Mouse (Mus musculus): Measurements from ENCODE around the gene Aatf.

Aatf gene

DNA sequence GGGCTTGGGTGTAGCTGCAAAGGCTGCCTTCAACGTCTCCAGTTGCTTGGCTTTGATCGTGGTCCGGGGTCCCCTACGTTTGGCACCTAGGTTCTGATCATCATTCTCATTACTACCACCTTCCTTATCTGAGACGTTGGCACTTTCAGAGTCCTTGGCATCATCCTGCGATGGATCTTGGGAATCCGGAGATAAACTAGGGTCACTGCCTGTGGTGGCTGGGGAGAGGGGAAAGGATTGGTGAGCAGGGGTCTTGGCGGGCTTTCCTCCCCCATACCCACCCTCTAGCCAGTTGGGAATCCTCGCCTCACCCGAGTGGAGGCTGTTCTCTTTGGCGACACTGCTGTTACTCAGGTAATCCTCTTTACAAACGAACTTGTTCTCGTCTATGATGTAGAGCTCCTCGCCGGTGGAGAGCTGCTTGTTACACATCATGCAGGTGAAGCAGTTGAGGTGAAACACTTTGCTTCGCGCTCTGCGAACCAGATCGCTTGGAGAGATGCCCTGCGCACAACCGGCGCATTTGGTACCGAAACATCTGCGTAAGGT, 8.5 kb upstream of the Aatf start:
- DNase-seq (ENCODE audit: low spot score) = no peak

DNA sequence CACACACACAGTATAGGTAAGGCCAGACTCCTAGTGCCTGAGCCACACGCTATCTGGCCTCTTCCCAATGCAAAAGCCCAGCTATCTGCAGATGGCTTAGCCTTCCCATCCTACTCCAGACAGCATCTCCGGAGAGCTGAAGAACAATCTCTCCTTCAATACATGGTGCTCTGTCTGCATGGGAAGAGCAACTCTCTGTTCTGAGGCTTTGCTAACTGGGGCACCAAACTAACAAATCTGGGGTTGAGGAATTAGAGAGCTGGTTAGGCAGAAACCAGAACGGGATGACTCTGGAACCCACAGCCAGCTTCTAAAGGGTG, 7.7 kb upstream of the Aatf start:
- no peak for DNase-seq (ENCODE audit: low spot score)

DNA sequence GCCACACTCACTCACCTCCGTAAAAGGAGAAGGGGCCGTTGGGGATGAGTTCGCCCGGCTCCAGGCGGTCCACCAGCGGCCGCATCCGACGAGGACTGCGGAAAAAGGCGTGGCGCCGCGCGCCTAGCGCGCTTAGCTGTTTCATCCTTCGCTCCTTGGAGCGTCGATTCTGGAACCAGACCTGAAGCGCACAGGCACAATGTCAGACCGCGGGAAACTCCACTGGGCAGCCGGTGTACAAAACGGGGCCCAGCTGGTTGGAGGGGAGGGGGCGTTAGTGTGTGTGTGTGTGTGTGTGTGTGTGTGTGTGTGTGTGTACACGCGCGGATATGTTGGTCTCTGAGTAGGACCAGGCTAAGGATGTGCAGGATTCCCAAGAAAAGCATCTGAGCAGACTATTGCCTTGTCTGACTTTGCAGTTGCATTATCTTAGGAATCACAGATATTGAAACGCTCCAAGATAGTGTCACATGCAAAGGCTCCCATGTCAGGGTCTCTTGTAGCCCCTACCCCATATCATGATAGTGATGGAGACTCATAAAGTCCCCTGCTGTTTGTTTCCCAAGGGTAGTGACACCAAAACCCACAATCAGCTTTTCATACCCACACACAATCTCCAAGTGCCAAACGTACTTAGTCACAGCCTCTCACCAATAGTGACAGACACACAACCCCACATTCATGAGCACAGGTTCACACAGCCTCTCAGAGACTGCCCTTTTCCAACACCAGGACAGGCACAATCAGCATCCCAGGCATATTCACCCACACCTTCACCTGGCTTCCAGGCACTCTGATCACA, 7.1 kb upstream of the Aatf start:
- no peak for DNase-seq (ENCODE audit: low spot score)

DNA sequence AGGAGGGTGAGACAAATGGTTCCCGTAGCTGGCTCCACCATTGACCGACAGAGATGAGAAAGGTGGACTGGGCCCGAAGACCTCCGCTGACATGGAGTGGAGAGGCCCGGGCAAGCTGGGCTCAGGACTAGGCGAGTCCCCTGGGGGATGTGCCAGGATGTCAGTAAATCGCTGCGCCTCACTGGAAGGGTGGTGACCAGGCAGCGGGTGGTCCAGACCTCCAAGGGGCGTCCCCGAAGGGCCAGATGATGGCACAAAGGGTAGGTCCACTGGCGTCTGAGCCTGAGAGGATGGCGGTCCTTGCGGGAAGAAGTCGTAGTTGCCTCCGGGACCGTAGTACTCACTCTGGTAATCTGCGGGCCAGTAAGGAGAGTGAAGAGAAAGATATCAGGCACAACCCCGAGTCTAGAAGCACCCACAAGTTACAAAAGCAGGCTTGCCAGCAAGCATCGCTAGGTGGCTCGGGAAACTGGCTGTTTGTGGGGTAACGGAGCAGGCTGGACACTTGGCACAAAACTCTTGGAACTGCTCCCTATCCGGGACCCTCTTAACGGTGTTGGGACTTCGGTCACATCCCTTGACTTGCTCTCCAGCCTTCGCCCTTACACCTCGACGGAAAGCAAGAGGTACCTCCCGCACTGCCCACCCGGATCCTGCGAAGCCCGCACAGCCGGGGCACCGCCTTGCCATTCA, 6.4 kb upstream of the Aatf start:
- DNase-seq (ENCODE audit: low spot score) = no peak

DNA sequence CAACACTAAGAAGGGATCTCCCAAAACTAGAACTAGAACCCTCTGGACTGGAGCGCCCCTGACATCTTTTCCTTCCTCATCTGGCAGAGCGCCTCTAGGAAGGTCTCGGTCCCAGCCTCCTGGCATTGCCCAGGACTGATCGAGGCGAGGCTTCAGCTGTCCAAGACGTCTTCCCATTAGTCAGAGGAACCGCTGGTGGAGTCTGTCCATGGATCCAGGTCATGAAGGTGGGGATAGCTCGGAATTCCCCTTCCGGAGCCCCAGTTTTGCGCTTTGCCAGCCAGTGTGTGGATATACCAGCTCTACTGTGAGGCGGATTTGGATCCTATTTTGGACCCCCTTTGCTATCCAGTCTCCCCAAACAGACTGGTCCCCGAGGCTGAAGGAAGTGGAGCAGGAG, 5.7 kb upstream of the Aatf start:
- no peak for DNase-seq (ENCODE audit: low spot score)

DNA sequence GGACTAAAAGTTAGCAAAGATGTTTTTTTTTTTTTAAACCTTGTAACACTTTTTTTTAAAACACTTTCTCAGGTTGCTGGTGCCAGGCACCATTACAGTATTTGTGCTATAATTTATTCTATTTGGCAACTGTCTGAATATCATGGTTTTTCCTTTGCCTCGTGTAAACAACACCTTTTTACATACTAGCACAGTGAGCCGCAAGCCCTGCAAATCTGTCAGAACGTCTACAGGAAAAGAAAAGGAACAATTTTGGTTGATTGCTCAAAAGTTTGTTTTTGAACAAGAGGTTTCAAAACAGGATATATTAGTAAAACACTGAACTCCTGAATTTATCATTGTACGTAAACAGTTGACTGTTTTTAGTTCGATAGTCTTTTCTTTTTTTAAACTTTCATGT, 4.9 kb upstream of the Aatf start:
- DNase-seq (ENCODE audit: low spot score) = no peak

DNA sequence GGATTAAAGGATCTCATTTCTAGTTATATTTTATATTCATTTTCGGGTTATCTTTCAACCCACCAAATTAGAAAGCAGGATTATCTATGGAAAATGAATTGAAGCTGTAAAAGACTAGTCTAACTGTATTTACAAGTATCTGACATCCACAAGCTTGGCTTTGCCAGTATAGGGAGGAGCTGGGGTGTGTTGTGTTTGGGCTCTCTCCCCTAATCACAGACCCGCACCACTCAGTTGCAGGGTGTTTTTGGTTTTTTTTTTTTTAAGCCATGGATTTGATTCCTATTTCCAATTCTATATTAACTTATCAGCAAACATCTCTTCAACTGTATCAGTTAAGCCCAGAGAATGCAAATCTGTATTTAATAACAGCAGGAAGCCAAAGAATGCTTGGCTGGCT, 4.1 kb upstream of the Aatf start:
- DNase-seq (ENCODE audit: low spot score) = no peak

DNA sequence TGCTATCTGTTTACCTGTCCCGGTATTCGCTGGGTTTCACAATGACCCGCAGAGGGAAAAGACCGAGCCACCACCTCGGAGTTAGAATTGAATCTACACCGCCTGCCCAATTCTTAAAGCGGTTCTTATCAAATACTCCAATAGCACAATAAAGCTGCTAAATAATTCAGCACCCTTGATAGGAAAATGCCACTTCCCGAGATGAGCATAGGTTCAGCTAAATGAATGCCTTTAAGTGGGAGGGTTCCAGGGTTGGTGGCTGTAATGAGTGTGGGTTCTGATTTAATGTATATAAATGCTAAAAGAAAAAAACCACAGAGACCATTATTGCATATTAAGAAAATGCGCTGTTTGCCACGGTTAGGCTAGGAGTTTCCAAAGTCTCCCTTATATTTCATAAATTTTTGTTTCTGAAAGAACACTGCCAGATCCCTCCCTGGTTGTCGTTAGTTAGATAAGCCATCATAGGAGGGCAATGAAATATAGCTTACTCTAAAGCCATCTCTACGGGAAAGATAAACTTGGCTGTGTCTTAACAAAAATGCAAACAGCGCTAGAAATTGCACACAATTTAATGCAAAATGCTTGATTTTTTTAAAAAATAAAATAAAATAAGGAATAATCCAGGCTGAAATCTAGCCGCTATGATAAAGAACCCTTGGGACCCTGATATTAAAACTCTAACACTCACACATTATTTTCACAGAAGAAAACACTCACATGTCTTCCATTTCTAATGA, 3.3 kb upstream of the Aatf start:
- no peak for DNase-seq (ENCODE audit: low spot score)

DNA sequence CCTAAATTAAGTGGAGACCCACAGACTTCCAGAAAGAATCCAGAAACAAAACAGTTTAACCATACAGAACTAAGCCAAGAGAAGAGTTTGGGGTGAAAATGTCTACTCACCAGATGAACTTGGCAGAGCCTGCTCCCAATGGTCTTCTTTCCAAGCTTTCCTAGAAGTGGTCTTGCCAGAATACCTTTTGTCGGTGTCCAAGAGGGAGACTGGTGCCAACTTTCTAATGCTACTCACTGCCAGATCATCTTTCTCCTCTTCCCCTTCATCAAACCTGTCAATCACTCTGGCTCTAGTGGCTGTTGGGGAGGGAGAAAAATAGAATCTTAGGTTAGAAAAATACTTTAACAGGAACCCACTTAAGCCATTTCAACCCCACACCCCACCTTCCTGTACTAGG, 1.3 kb downstream of the Aatf start:
- DNase-seq (ENCODE audit: low spot score) = no peak

DNA sequence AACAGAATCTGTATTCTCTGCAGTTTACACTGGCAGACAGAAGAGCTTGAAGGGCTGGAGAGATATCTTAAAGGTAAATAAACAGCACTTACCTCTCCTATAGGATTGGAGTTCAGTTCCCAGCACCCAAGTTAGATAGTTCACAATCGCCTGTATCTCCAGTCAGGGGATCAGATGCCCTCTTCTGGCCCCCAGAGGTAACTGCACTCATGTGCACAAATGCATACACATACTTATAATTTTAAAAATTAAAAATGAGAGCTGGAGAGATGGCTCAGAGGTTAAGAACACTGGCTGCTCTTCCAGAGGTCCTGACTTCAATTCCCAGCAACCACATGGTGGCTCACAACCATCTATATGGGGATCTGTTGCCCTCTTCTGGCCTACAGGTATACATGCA, 9.0 kb downstream of the Aatf start:
- DNase-seq (ENCODE audit: low spot score) = no peak

DNA sequence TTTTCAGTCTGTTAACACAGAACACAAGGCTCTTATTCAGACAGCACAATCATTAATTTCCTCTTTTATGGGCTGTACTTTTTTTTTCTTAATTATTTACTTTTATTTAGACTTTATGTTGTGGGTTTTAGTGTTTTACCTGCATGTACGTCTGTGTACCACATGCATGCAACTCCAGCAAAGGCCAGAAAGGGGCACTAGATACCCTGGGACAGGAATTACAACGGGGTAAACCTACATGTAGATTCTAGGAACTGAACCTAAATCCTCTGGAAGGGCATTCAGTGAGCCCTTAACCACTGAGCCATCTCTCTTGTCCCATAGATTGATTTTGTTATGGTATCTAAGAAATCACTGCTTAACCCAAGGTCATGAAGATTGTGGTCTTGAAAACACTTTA, 15.4 kb downstream of the Aatf start:
- DNase-seq (ENCODE audit: low spot score) = peak; percentile 21

DNA sequence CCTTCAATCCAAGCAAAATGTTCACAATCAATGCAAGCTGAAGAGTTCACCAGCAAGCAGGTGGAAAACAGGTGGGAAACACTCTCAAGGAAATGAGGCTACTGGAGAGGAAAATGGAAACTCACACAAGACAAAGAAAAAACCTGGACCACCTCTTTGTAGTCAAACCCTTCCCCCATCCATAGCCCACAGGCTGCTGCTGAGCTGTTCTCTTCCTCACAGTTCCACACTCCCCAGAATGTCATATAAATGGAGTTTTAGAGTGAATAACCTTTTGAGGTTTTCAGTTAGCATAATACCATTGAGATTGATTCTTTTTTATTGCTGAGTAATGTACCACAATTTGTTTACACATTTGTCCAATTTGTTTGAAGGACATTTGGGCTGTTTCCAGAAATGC, 16.4 kb downstream of the Aatf start:
- no peak for DNase-seq (ENCODE audit: low spot score)

DNA sequence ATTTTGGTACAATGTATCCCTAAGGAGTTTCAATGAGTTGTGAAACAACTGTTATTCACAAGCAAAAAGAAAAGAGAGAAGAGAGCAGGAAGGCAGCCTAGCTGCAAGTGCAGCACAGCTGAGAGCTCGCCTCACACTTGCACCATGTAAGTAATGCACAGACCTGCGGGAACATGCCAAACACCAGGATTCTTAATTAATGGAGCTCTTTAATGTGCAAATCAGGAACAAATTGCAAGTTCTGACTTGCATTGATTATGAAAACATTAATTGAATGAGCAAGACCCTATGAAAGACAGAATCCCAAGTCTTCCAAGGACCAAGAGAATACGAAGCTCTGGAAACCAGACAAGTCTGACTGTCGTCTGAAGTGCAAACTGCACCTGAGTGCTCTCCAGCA, 17.5 kb downstream of the Aatf start:
- DNase-seq (ENCODE audit: low spot score) = no peak

DNA sequence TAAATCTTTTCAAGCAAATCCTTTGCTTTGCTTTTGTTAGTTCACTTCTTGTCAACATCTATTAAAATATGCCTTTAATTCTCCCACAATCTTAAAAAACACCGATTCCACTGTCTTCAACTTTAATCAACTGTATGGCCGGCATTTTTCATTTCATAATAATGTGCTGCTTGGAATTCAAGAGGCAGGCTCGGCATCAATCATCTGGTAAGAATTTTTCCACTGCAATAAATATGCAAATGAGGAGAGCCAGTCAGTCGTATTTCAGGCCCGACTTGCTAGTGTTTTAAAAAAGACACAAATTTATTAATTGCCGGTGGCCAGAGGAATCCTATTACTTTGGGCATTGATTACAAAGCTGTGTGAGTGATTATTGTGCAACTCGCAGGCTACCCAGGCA, 31.7 kb downstream of the Aatf start:
- DNase-seq (ENCODE audit: low spot score) = no peak

DNA sequence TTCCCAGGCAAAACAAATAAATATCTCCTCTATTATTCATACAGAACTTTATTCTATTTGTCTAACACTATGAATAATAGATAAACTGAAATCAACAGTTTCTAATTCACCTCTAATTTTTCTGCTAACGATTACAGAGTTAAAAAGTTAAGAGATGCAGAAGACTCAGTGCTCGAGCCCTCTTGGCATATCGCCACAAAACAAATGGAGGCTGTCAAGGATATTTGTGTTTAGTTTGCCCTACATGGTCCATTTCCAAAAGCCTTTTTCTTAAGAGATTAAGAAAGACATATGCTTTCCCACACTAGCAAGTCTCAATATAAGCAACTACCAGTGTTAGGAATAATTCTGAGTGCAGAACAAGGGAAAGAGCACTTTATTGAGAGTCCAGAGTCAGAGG, 32.9 kb downstream of the Aatf start:
- no peak for DNase-seq (ENCODE audit: low spot score)

DNA sequence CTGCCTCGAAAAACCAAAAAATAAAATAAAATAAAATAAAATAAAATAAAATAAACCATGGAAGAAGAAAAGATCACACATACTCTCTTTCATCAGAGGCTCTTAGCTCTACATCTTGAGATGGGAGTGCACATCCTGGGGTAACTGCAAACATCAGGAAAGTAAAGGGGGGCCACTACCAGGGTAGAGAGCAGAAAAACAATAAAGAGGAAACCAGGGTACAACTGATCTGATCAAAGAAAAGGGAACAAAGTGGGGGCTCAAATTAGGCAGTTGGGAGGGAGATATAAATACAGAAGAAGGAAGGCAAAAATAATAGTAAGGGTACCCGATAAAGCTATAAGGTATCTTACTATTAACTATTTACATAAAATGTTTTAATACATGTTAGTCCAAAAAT, 36.7 kb downstream of the Aatf start:
- no peak for DNase-seq (ENCODE audit: low spot score)

DNA sequence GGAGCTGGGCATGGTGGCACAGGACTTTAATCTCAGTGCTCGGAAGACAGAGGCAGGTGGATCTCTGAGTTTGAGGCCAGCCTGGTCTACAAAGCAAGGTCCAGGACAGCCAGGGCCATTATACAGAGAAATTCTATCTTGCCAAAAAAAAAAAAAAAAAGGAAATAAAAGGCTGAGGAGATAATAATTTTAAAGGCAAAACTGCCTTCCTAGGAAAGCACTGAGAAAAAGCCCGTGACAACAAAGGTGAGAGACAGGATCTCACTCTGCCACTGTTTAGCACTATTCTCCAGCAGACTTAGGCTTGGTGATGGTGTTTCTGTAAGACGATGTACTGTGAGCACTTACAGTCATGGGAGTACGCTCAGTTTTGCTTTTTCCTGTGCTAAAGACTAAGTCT, 37.3 kb downstream of the Aatf start:
- DNase-seq (ENCODE audit: low spot score) = no peak

DNA sequence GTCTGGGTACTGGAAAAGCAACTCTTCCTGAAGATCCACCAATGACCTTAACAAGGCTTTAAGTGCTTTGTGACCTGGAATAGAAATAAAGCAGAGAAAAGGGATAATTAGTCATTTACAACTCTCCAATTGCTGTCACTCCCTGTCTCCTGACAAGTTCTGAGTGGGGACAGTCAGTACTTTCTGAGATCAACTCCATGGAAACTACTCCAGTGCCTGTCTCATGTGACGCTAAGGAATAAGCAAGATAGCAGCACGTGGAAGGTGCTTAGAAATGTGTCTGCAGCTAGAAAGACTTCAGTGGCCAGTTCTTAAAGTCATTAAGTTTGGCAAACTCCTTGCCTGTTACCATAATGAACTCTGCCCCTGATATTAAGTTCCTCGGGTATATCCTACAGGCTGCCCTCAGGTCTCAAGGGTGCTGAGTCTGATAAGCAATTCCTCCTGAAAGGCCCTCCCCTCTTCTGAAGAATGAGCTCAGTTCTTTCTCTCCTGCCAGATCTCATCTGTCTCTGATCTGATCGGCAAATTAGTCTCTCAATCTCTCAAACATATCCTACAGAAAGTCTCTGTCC, 40.1 kb downstream of the Aatf start:
- DNase-seq (ENCODE audit: low spot score) = no peak

DNA sequence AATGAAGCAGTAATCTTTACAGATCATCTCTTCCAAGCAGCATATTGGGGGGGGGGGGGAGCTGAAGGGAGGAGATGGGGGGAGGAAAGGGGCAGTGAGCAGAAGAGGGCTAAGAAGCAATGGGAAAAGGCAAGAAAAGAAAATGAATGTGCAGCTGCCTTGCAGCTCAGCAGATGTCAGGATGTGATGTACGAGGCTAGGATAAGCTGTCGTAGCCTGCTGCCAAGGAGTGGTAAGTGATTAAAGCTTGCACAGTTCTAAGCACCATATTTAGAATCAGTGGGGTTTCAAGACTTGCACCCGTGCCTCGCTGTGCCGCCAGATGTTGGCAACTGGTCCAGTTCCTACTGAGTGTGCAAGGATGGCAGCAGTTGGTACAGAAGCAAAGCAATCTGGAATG, 48.8 kb downstream of the Aatf start:
- DNase-seq (ENCODE audit: low spot score) = peak; percentile 63

DNA sequence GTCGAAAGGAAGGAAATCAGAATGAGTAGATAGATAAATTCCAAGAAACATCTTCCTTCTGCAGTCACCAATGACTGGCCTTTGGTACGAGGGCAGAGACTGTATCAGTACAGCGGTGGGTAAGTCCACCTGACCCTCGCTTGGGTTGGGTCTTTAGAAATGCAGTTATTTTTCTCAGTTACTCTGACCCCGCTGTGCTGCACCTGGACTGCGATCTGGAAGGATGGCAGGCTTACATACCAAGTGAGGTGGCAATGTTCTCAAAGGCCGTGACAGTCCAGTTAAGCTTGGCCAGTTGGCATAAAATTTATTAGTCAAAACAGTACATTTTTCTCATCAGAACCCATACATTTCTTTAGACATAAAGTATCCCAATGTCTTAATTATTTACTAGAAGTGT, 59.4 kb downstream of the Aatf start:
- DNase-seq (ENCODE audit: low spot score) = no peak

DNA sequence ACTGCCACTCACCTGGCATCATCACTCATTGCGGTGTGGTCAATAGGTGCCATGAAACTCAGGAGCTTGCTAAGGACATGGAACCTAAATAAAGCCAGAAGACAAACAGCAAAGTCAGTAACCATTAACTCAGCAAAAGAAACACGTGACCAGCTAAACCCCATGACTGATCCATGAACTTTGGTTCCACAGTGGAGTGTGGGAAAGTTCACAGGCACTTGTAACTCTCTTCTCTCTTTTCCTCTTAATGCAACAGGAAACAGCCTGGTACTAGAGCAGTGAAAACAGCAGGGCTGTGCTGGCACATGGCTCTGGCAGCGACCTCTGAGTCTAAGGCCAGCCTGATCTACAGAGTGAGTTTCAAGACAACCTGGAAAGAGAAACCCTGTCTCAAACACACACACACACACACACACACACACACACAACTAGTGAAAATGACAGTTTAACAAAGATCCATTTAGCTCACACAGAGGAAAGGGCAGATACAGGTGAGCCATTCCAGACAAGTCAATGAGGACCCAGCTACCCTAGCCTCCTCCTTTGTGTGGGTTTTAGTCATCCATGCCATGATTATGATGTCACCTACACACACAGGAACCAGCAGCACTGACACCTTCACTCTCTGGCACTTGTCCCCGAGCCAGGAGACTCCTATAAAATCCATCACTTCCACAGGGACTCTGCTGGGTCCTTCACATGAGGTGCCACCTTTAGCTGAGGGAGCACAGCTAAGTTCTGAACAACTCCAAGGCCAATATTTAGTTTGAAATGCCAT, 70.6 kb downstream of the Aatf start:
- no peak for DNase-seq (ENCODE audit: low spot score)

DNA sequence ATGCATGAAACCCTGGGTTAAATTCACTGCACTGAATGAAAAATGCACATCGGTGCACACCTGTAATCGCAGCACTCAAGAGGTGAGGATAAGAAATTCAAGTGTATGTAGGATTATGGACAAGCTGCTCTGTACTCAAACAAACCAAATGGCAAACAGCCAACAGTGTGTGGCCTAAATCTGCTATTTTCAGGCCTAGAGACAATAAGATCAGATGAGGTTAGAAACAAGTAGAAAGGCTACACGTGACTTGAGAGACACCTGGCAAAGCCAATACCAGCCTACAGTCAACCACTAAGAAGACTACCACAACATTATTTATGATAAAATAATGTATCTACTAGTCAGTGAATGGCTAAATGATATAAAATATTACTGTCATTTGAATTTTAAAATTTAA, 72.9 kb downstream of the Aatf start:
- DNase-seq (ENCODE audit: low spot score) = no peak
